Mouse (Mus musculus) cerebellum, adult 2 months (tissue): ENCODE measurements around the gene Borcs6. TPM values are rescaled to one million over a fixed set of nuclear protein-coding genes. Genes with fewer than 3 reads are reported as not detected.

Experiments
- DNase-seq, 2 experiments: peaks; one replicate each; pipeline ENCODE4 v3.0.0; 2021
- H3K27ac ChIP-seq: fragments of 200-500 bp; 2 replicates; pipeline ENCODE4 v1.5.1; 2012; ENCODE audit warnings: low read length, control low read depth, inconsistent platforms; ENCODE audit not compliant: insufficient read depth
- H3K27me3 ChIP-seq: fragments of 200-500 bp; 2 replicates; pipeline ENCODE4 v1.6.1; 2012; ENCODE audit warnings: inconsistent platforms, mild to moderate bottlenecking, low read length, moderate library complexity; ENCODE audit not compliant: control insufficient read depth, insufficient read depth
- H3K4me1 ChIP-seq: fragments of 200-500 bp; 2 replicates; pipeline ENCODE4 v1.6.1; 2011; ENCODE audit warnings: low read length; ENCODE audit not compliant: control insufficient read depth, insufficient read depth
- H3K4me3 ChIP-seq: fragments of 200-500 bp; replicated peaks from 2 replicates; pipeline ENCODE3; 2011; ENCODE audit warnings: mild to moderate bottlenecking, low read depth, low read length, control low read depth; ENCODE audit not compliant: insufficient read depth
- CTCF ChIP-seq: fragments of 200-500 bp; IDR thresholded peaks from 2 replicates; pipeline ENCODE4 v1.5.1; 2011; ENCODE audit warnings: low read depth, mild to moderate bottlenecking, control low read depth, low read length, moderate library complexity, borderline replicate concordance; ENCODE audit not compliant: insufficient read depth
- POLR2A ChIP-seq: fragments of 200-500 bp; IDR thresholded peaks from 2 replicates; pipeline ENCODE4 v1.6.1; 2011; ENCODE audit warnings: low read length, control low read depth, borderline replicate concordance; ENCODE audit not compliant: insufficient read depth
- WGBS: fragments of 180-500 bp; shearing (Covaris S2); methylation state at CpG from one replicate; pipeline ENCODE4 v1.1.7; 2018; 5-methylcytosine and 5-hydroxymethylcytosine counted together
- polyA plus RNA-seq: library from polyadenylated mRNA; depleted of rRNA; stranded (reverse); fragments of >200 nt; gene quantifications from 2 replicates; pipeline ENCODE4 v1.2.3, GENCODE M21; 2012

Borcs6 gene
- polyA plus RNA-seq, 1 experiment = 36.7 TPM

DNA sequence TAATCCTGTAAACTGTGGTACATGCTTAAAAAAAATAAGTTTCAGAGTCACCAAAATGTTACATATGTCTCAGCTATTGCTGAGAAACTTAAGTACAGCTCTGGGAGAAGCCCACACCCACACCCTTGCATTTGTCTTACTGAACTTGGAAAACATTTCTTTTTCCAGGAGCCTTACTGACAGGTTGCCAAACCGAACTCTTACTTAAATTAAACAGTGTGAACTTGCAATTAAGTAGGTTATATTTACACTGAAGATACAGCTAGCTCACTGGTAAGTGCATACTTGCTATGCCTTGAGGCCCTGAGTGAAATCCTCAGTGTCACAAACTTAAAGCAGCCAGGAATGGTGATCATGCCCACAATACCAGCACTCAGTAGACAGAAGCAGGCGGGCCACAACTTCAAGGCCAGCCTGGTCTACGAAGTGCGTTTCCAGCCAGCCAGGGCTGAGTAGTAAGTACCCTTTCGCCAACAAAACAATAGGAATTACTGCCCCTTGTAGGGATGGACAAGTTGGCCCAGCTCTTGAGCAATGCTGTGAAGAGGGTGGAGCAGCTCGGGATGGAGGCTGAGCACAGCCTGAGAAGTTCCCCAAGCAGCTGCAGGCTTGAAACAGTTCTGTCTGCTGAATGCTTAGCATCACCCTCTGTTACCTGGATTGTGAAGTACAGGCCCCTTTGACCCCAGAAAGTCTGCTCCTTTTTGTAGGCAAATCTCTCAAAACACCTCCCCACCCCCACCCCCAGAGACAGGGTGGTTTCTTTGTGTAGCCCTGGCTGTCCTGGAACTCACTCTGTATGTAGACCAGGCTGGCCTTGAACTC is 14.6 kb downstream of the Borcs6 start:
- no peak overlapping the region for H3K27ac ChIP-seq
- no peak overlapping the region for H3K4me3 ChIP-seq
- H3K4me1 ChIP-seq = no peaks in the 10 kb centered on the region
- no peak for DNase-seq
- TF ChIP-seq POLR2A (no peak), CTCF (no peak)
- 40% methylated on average over 6 of the region's 6 CpGs for WGBS
- no peaks in the 10 kb centered on the region for H3K27me3 ChIP-seq

DNA sequence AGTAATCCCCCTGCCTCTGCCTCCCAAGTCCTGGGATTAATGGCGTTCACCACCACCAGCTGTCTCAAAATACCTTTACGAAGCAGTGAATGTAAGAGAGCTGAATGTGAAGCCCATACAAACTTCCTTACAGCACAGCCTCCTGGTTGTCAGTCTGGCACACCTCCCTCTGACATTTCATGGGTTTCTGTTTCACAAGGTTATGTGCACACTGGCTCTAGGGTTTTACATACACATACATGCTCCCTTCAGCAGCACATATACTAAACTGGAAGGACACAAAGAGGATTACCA is 15.2 kb downstream of the Borcs6 start:
- TF ChIP-seq POLR2A = no peak
- TF ChIP-seq CTCF = no peak
- 53% methylated on average over 2 of the region's 2 CpGs for WGBS
- H3K27ac ChIP-seq = no peak overlapping the region

DNA sequence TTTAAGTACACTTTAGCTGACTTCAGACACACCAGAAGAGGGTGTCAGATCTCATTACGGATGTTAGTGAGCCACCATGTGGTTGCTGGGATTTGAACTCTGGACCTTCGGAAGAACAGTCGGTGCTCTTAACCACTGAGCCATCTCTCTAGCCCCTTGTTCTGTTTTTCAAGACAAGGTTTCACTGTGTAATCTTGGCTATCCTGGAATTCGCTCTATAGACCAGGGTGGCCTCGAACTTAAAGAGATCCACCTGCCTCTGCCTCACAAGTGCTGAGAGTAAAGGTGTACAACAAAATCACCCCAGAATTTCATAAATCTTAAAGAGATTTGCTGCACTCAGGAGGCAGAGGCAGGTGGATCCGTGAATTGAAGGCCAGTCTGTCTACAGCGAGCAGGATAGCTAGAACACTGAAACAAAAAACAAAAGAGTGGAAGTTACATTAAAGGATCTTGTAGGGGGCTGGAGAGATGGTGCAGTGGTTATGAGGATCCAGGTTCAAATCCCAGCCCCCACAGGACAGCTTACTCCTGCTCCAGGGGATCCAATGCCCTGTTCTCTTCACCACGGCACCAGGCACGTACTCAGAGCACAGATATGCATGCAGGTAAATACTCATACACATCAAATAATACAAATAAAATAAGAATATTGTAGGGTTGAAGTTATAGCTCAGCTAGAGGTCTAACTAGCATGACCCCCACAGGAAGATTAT is 16.4 kb downstream of the Borcs6 start:
- Histone ChIP-seq H3K4me1 (no peaks in the 10 kb centered on the region), H3K27me3 (no peaks in the 10 kb centered on the region), H3K4me3 (no peak overlapping the region), H3K27ac (no peak overlapping the region)
- no peak for DNase-seq
- 50% methylated on average over 9 of the region's 9 CpGs for WGBS
- TF ChIP-seq POLR2A (no peak), CTCF (no peak)

More for the DNA sequence above, 15.2 kb downstream of the Borcs6 start:
- H3K4me3 ChIP-seq = no peak overlapping the region
- no peak for DNase-seq
- no peaks in the 10 kb centered on the region for H3K4me1 ChIP-seq
- H3K27me3 ChIP-seq = no peaks in the 10 kb centered on the region

DNA sequence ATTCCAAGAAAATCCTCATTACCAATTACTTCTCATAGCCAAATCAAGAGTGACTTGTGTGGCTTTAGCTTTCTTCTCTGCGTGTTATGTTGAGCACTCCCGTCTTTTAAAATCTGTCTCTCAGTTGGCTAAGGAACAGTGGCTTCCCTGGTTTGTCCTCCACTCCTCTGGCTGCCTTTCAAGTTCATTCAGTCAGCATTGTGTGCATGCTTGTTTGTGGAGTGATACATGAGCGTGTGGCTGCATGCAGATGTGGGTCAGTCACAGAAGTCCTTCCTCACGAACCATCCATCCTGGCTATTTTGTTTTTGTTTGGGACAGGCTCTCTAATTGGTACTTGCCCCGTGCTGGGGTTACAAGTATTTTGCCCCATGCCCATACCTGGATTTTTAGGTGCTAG is 17.1 kb downstream of the Borcs6 start:
- 44% methylated on average over 5 of the region's 5 CpGs for WGBS
- Histone ChIP-seq H3K27ac (no peak overlapping the region), H3K4me3 (no peak overlapping the region), H3K4me1 (no peaks in the 10 kb centered on the region), H3K27me3 (no peaks in the 10 kb centered on the region)
- peak in 1 of 2 experiments; percentile 25 for DNase-seq
- TF ChIP-seq CTCF (no peak), POLR2A (no peak)

DNA sequence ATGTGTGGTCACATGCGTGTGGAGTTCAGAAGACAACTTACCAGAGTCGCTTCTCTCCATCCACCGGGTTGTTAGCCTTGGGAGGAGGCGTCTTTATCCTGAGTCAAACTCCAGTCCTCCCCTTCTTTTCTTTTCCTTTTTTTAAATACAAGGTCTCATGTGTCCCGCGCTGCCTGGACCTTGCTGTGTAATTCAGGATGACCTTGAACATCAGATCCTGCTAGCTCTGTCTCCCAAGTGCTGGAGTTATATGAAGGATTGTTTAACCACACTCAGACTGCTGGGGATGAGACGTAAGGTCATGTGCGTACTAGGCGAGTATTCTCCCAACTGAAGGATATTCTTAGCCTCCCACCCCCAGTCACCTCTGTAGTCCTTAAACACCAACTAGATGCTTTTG is 17.8 kb downstream of the Borcs6 start:
- no peak for TF ChIP-seq CTCF
- TF ChIP-seq POLR2A = no peak
- H3K4me1 ChIP-seq = no peaks in the 10 kb centered on the region
- no peak overlapping the region for H3K4me3 ChIP-seq
- WGBS = 84% methylated on average over 9 of the region's 9 CpGs
- H3K27ac ChIP-seq = no peak overlapping the region
- no peaks in the 10 kb centered on the region for H3K27me3 ChIP-seq
- DNase-seq = no peak

DNA sequence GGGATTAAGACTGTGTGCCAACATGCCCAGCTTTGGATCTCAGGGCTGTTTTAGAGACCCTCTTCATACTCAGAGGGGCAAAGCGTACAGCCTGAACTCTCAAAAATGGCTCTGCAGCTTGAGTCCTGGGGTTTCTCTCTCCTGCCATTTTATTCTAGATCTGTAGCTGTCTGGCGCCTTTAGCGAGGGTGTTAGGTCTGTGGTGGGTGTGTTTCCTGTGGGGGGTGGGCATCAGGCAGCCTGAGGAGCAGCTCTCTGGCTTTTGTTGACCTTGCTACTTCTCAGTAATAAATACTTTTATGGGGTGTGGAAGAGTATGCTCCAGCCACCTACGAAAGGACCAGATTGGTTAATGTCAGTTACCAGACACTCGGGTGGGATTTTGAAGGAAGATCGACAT is 18.5 kb downstream of the Borcs6 start:
- H3K4me3 ChIP-seq = no peak overlapping the region
- no peaks in the 10 kb centered on the region for H3K27me3 ChIP-seq
- TF ChIP-seq CTCF (no peak), POLR2A (no peak)
- H3K4me1 ChIP-seq = no peaks in the 10 kb centered on the region
- WGBS = 92% methylated on average over 6 of the region's 6 CpGs
- H3K27ac ChIP-seq = no peak overlapping the region
- no peak for DNase-seq

DNA sequence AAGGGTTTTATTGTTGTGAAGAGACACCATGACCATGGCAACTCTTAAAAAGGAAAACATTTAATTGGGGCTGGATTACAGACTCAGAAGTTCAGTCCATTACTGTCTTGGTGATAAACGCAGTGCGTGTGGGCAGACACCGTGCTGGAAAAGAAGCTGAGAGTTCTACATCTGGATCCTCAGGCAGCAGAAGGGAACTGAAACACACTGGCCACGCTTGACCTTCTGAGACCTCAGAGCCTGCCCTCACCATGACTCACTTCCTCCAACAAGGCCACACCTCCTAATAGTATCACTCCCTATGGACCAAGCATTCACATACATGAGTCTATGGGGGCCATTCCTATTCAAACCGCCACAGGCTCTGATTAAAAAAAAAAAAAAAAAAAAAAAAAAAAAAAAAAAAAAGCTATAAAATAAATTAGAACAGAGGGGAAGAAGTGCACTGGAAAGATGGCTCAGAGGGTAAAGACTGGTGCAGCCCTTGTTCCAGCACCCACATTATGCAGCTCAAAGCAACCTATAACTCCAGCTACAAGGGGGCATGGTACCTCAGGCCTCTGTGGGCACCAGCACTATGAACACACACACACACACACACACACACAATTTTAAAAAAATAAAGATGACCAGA is 19.4 kb downstream of the Borcs6 start:
- no peak for DNase-seq
- Histone ChIP-seq H3K4me3 (no peak overlapping the region), H3K4me1 (no peaks in the 10 kb centered on the region), H3K27ac (no peak overlapping the region), H3K27me3 (no peaks in the 10 kb centered on the region)
- 82% methylated on average over 5 of the region's 5 CpGs for WGBS
- TF ChIP-seq CTCF = no peak
- no peak for TF ChIP-seq POLR2A
